Mouse (Mus musculus): ENCODE results near the gene Map3k21. TPM values are rescaled to one million over a fixed set of nuclear protein-coding genes. Genes with fewer than 3 reads are reported as not detected.

The Map3k21 gene
- polyA plus RNA-seq, 1 experiment: 4.4 TPM

- H3K36me3 ChIP-seq (ENCODE audit: control insufficient read depth, insufficient read depth, low read length): no peaks in the 10 kb centered on the region
- TF ChIP-seq CTCF (conservative IDR thresholded peaks at IDR 0.05; ENCODE audit: insufficient read depth, insufficient read length, low read depth, low read length) (no peak), POLR2A (IDR thresholded peaks at IDR 0.05; ENCODE audit: low read depth, low read length) (no peak)
- no peak overlapping the region for H3K27ac ChIP-seq (ENCODE audit: insufficient read depth, low read depth, low read length)
- no peak for DNase-seq
- no peaks in the 10 kb centered on the region for H3K27me3 ChIP-seq (replicated peaks; ENCODE audit: control insufficient read depth, insufficient read depth, low read length)
- WGBS: 90% methylated on average over 2 of the region's 2 CpGs
- H3K4me3 ChIP-seq (ENCODE audit: insufficient read depth, low read depth, low read length): no peak overlapping the region
- no peaks in the 10 kb centered on the region for H3K4me1 ChIP-seq (ENCODE audit: control insufficient read depth, insufficient read depth, low read length)
Observed at GRCm38 (mm10) chr8:125985364-125985763, 75.1 kb downstream of the Map3k21 start.

- no peak overlapping the region for H3K27ac ChIP-seq (ENCODE audit: insufficient read depth, low read depth, low read length)
- WGBS: 39% methylated on average over 6 of the region's 6 CpGs
- H3K27me3 ChIP-seq (replicated peaks; ENCODE audit: control insufficient read depth, insufficient read depth, low read length): no peaks in the 10 kb centered on the region
- no peaks in the 10 kb centered on the region for H3K4me1 ChIP-seq (ENCODE audit: control insufficient read depth, insufficient read depth, low read length)
- H3K36me3 ChIP-seq (ENCODE audit: control insufficient read depth, insufficient read depth, low read length): no peaks in the 10 kb centered on the region
- no peak for DNase-seq
- TF ChIP-seq CTCF (conservative IDR thresholded peaks at IDR 0.05; ENCODE audit: insufficient read depth, insufficient read length, low read depth, low read length) (no peak), POLR2A (IDR thresholded peaks at IDR 0.05; ENCODE audit: low read depth, low read length) (no peak)
- H3K4me3 ChIP-seq (ENCODE audit: insufficient read depth, low read depth, low read length): no peak overlapping the region
Observed at GRCm38 (mm10) chr8:125986999-125987589, 76.8 kb downstream of the Map3k21 start.

GRCm38 (mm10) chr8:125987996-125988395, 77.7 kb downstream of the Map3k21 start:
- H3K27me3 ChIP-seq (replicated peaks; ENCODE audit: control insufficient read depth, insufficient read depth, low read length): no peaks in the 10 kb centered on the region
- TF ChIP-seq POLR2A (IDR thresholded peaks at IDR 0.05; ENCODE audit: low read depth, low read length) (no peak), CTCF (conservative IDR thresholded peaks at IDR 0.05; ENCODE audit: insufficient read depth, insufficient read length, low read depth, low read length) (no peak)
- H3K27ac ChIP-seq (ENCODE audit: insufficient read depth, low read depth, low read length): no peak overlapping the region
- H3K4me3 ChIP-seq (ENCODE audit: insufficient read depth, low read depth, low read length): no peak overlapping the region
- DNase-seq: no peak
- WGBS: 62% methylated on average over 2 of the region's 2 CpGs
- no peaks in the 10 kb centered on the region for H3K36me3 ChIP-seq (ENCODE audit: control insufficient read depth, insufficient read depth, low read length)
- H3K4me1 ChIP-seq (ENCODE audit: control insufficient read depth, insufficient read depth, low read length): no peaks in the 10 kb centered on the region

GRCm38 (mm10) chr8:125993636-125994035, 83.4 kb downstream of the Map3k21 start:
- H3K27me3 ChIP-seq (replicated peaks; ENCODE audit: control insufficient read depth, insufficient read depth, low read length): no peaks in the 10 kb centered on the region
- TF ChIP-seq CTCF (conservative IDR thresholded peaks at IDR 0.05; ENCODE audit: insufficient read depth, insufficient read length, low read depth, low read length): no peak
- 60% methylated on average over 9 of the region's 9 CpGs for WGBS
- H3K4me1 ChIP-seq (ENCODE audit: control insufficient read depth, insufficient read depth, low read length): peaks cover 5% of the 10 kb centered on the region; the same call in 1 of the 2 replicates
- H3K27ac ChIP-seq (ENCODE audit: insufficient read depth, low read depth, low read length): no peak overlapping the region
- H3K4me3 ChIP-seq (ENCODE audit: insufficient read depth, low read depth, low read length): no peak overlapping the region
- H3K36me3 ChIP-seq (ENCODE audit: control insufficient read depth, insufficient read depth, low read length): no peaks in the 10 kb centered on the region
- no peak for DNase-seq

GRCm38 (mm10) chr8:125995101-125995986, 85.1 kb downstream of the Map3k21 start, which contains the start of gene Kcnk1:
Gene Kcnk1 (plus strand): TSS chr8:125995170.
- 2% methylated on average over 73 of the region's 73 CpGs for WGBS
- peaks cover 5% of the 10 kb centered on the region; the same call in 1 of the 2 replicates for H3K4me1 ChIP-seq (ENCODE audit: control insufficient read depth, insufficient read depth, low read length)
- no peaks in the 10 kb centered on the region for H3K27me3 ChIP-seq (replicated peaks; ENCODE audit: control insufficient read depth, insufficient read depth, low read length)
- H3K36me3 ChIP-seq (ENCODE audit: control insufficient read depth, insufficient read depth, low read length): no peaks in the 10 kb centered on the region
- peak within 1 kb of the TSS; percentile 88 for H3K27ac ChIP-seq (ENCODE audit: insufficient read depth, low read depth, low read length)
- no peak for TF ChIP-seq CTCF (conservative IDR thresholded peaks at IDR 0.05; ENCODE audit: insufficient read depth, insufficient read length, low read depth, low read length)
- TF ChIP-seq POLR2A (IDR thresholded peaks at IDR 0.05; ENCODE audit: low read depth, low read length): no peak
- H3K4me3 ChIP-seq (ENCODE audit: insufficient read depth, low read depth, low read length): peak within 1 kb of the TSS; percentile 62
- DNase-seq: peak; percentile 77

- Histone ChIP-seq H3K4me1 (ENCODE audit: control insufficient read depth, insufficient read depth, low read length) (peaks cover 5% of the 10 kb centered on the region; the same call in 1 of the 2 replicates), H3K27ac (ENCODE audit: insufficient read depth, low read depth, low read length) (peak overlapping the region; percentile 88), H3K27me3 (replicated peaks; ENCODE audit: control insufficient read depth, insufficient read depth, low read length) (no peaks in the 10 kb centered on the region), H3K36me3 (ENCODE audit: control insufficient read depth, insufficient read depth, low read length) (no peaks in the 10 kb centered on the region), H3K4me3 (ENCODE audit: insufficient read depth, low read depth, low read length) (peak overlapping the region; percentile 62)
- no peak for TF ChIP-seq CTCF (conservative IDR thresholded peaks at IDR 0.05; ENCODE audit: insufficient read depth, insufficient read length, low read depth, low read length)
- TF ChIP-seq POLR2A (IDR thresholded peaks at IDR 0.05; ENCODE audit: low read depth, low read length): no peak
- peak; percentile 88 for DNase-seq
- WGBS: 15% methylated on average over 14 of the region's 14 CpGs
Observed at GRCm38 (mm10) chr8:125996031-125996839, 86.0 kb downstream of the Map3k21 start.
